28 mouse cellular contexts compared by ENCODE assay signal in genomic region chr1:74747335-74747734, GRCm38 (mm10). TPM values are rescaled to one million over a fixed set of nuclear protein-coding genes. Genes with fewer than 3 reads are reported as not detected.
DNase-seq lines count a peak whose midpoint lies in the region; ATAC-seq and TF ChIP-seq lines count a peak whose summit lies in the region.
"Had no signal": no experiment of that assay in that cellular context is flagged by ENCODE, and none has a peak within 500 bp of the region (broad histone marks: within the 10 kb centered on the region; RNA-seq: fewer than 3 reads in every experiment).

No protein-coding gene starts in this region.

- H3K27me3 ChIP-seq in kidney, embryonic 14.5 days (ENCODE audit: control insufficient read depth, insufficient read depth, low read length) = peaks cover 3% of the 10 kb centered on the region; the same call in 1 of the 2 replicates
- peaks cover 16% of the 10 kb centered on the region; the same call in 1 of the 2 replicates for H3K27me3 ChIP-seq in stomach, embryonic 15.5 days (replicated peaks)
- no peaks in the 10 kb centered on the region for H3K27me3 ChIP-seq in stomach, postnatal 0 days (ENCODE audit: control insufficient read depth, insufficient read depth, low read length)

- H3K4me2 ChIP-seq in kidney, embryonic 14.5 days (replicated peaks; ENCODE audit: low read depth, low read length) = no peak overlapping the region
- no peak overlapping the region for H3K4me2 ChIP-seq in stomach, embryonic 15.5 days
- H3K4me2 ChIP-seq in stomach, postnatal 0 days (replicated peaks; ENCODE audit: low read depth) = no peak overlapping the region
- H3K4me2 ChIP-seq: embryonic facial prominence, embryonic 13.5 days; hindbrain, embryonic 15.5 days; liver, embryonic 12.5 days; lung, embryonic 14.5 days; midbrain, embryonic 13.5 days had no signal

- 72% methylated on average over 5 of the region's 5 CpGs for WGBS in kidney, embryonic 14.5 days
- 67% methylated on average over 5 of the region's 5 CpGs for WGBS in stomach, embryonic 15.5 days
- WGBS in stomach, postnatal 0 days = 53% methylated on average over 5 of the region's 5 CpGs

- 0 out of 2 replicates have a peak, but pooled peaks cover 3% of the 10 kb centered on the region for H3K4me1 ChIP-seq in kidney, embryonic 14.5 days (ENCODE audit: control insufficient read depth, insufficient read depth, low read length)
- H3K4me1 ChIP-seq in stomach, embryonic 15.5 days = peaks cover 4% of the 10 kb centered on the region; the same call in 1 of the 2 replicates
- 0 out of 2 replicates have a peak, but pooled peaks cover 4% of the 10 kb centered on the region for H3K4me1 ChIP-seq in stomach, postnatal 0 days (replicated peaks; ENCODE audit: control insufficient read depth, insufficient read depth)
- H3K4me1 ChIP-seq: hindbrain, embryonic 15.5 days had no signal

- intact Hi-C loops in gastrocnemius, postnatal 14 days (cut with DNase I; ENCODE audit: low total_unique reads) = no loop called here

- no peak for DNase-seq in kidney, postnatal 36 days
- no peak for DNase-seq in stomach, postnatal 0 days (ENCODE audit: low spot score)
- DNase-seq in gastrocnemius, postnatal 14 days = peak; percentile 60
- DNase-seq in skeletal muscle tissue, adult 2 months (ENCODE audit: low read depth, low spot score) = peak; percentile 90
- no peak for DNase-seq in liver
- DNase-seq in layer of hippocampus, adult 18-20 months (ENCODE audit: low spot score in 2 of 2) = no peak
- DNase-seq: adrenal gland, postnatal 10 days; cerebellum, adult 18-20 months; cerebellum, postnatal 14 days; heart, postnatal 14 days; kidney, adult 9 months; left cerebral cortex, postnatal 4 days; lung, embryonic 14.5 days had no signal

- H3K36me3 ChIP-seq in kidney, embryonic 14.5 days (ENCODE audit: control insufficient read depth, insufficient read depth, low read length) = no peaks in the 10 kb centered on the region
- no peaks in the 10 kb centered on the region for H3K36me3 ChIP-seq in stomach, embryonic 15.5 days
- no peaks in the 10 kb centered on the region for H3K36me3 ChIP-seq in stomach, postnatal 0 days (ENCODE audit: control insufficient read depth, insufficient read depth, low read length)
- H3K36me3 ChIP-seq: embryonic facial prominence, embryonic 13.5 days; hindbrain, embryonic 15.5 days; liver, embryonic 12.5 days; midbrain, embryonic 13.5 days had no signal

- no peaks in the 10 kb centered on the region for H3K9me3 ChIP-seq in kidney, embryonic 14.5 days (ENCODE audit: control insufficient read depth, low read length)
- no peaks in the 10 kb centered on the region for H3K9me3 ChIP-seq in stomach, embryonic 15.5 days
- H3K9me3 ChIP-seq in stomach, postnatal 0 days (ENCODE audit: control insufficient read depth, low read length) = no peaks in the 10 kb centered on the region
- H3K9me3 ChIP-seq: embryonic facial prominence, embryonic 13.5 days; hindbrain, embryonic 15.5 days; liver, embryonic 12.5 days; midbrain, embryonic 13.5 days had no signal

- no peak overlapping the region for H3K27ac ChIP-seq in kidney, embryonic 14.5 days (ENCODE audit: low read depth, low read length)
- H3K27ac ChIP-seq in stomach, embryonic 15.5 days = no peak overlapping the region
- no peak overlapping the region for H3K27ac ChIP-seq in stomach, postnatal 0 days (replicated peaks)
- H3K27ac ChIP-seq: embryonic facial prominence, embryonic 13.5 days; hindbrain, embryonic 15.5 days; left cerebral cortex, adult 2 months; liver, embryonic 12.5 days; midbrain, embryonic 13.5 days had no signal

- no peak overlapping the region for H3K9ac ChIP-seq in kidney, embryonic 14.5 days (ENCODE audit: low read depth, low read length)
- H3K9ac ChIP-seq in stomach, embryonic 15.5 days = no peak overlapping the region
- no peak overlapping the region for H3K9ac ChIP-seq in stomach, postnatal 0 days (ENCODE audit: low read length)
- H3K9ac ChIP-seq: embryonic facial prominence, embryonic 13.5 days; hindbrain, embryonic 15.5 days; liver, embryonic 12.5 days; lung, embryonic 14.5 days; midbrain, embryonic 13.5 days had no signal

- H3K4me3 ChIP-seq in kidney, embryonic 14.5 days (ENCODE audit: low read length) = no peak overlapping the region
- H3K4me3 ChIP-seq in stomach, embryonic 15.5 days (replicated peaks) = no peak overlapping the region
- no peak overlapping the region for H3K4me3 ChIP-seq in stomach, postnatal 0 days (ENCODE audit: low read depth, low read length)
- H3K4me3 ChIP-seq: embryonic facial prominence, embryonic 13.5 days; hindbrain, embryonic 15.5 days; left cerebral cortex, adult 2 months; liver, embryonic 12.5 days; midbrain, embryonic 13.5 days had no signal

- ATAC-seq in kidney, embryonic 14.5 days (ENCODE audit: low FRiP score, low TSS enrichment) = 0 out of 2 replicates have a peak, but pooled peaks have one; percentile 14
- 0 out of 2 replicates have a peak, but pooled peaks have one; percentile 28 for ATAC-seq in stomach, embryonic 15.5 days (ENCODE audit: insufficient read depth, low FRiP score, low read depth)
- ATAC-seq in stomach, postnatal 0 days (ENCODE audit: low FRiP score, low TSS enrichment) = no peak; the same call in 1 of the 2 replicates
- ATAC-seq: forebrain, embryonic 16.5 days; liver, embryonic 12.5 days; midbrain, embryonic 13.5 days had no signal

- no peak for TF ChIP-seq CTCF in stomach, postnatal 0 days (IDR thresholded peaks at IDR 0.05; ENCODE audit: low read depth)

- TF ChIP-seq EP300 in stomach, postnatal 0 days (optimal IDR thresholded peaks at IDR 0.05) = no peak

RNA-seq across cellular contexts. Expression of gene Prkag3, which starts 1.7 kb away (rescaled TPM):
- polyA plus RNA-seq in kidney, embryonic 14.5 days (2014; fragmentation: Nextera tagmentation; extraction: Ambion mirVana) = 0.13 and 0.15 TPM in 2 replicates
- polyA plus RNA-seq in stomach, embryonic 15.5 days (2015; fragmentation: Nextera tagmentation; extraction: Ambion mirVana) = 0.28 and 0.36 TPM in 2 replicates
- 0.25 and 0.29 TPM in 2 replicates for polyA plus RNA-seq in stomach, postnatal 0 days (2015; fragmentation: Nextera tagmentation; extraction: Ambion mirVana)
- 100 to 1,000 TPM in 1 of 2 experiments, 10 to 100 TPM in 1; 76.2 to 109 TPM for total RNA-seq in gastrocnemius, postnatal 14 days (2021)
- total RNA-seq in layer of hippocampus, adult 18-20 months (2021) = under 1 TPM; 0.28 to 0.30 TPM
- total RNA-seq: granulocyte monocyte progenitor cell, adult 5-6 weeks; layer of hippocampus, postnatal 10 days; left cerebral cortex, adult 2 months; left cerebral cortex, postnatal 4 days; megakaryocyte, adult 5-6 weeks; MEL; monocyte, adult 5-6 weeks had no signal
- polyA plus RNA-seq: forebrain, embryonic 16.5 days; hindbrain, embryonic 15.5 days; liver, embryonic 12.5 days; neural tube, embryonic 11.5 days had no signal

RNA-seq across cellular contexts. Expression of gene Wnt6, which starts 24.4 kb away (rescaled TPM):
- polyA plus RNA-seq in kidney, embryonic 14.5 days (2014; fragmentation: Nextera tagmentation; extraction: Ambion mirVana) = 3.1 and 3.4 TPM in 2 replicates
- polyA plus RNA-seq in stomach, embryonic 15.5 days (2015; fragmentation: Nextera tagmentation; extraction: Ambion mirVana) = 1.4 and 1.8 TPM in 2 replicates
- polyA plus RNA-seq in stomach, postnatal 0 days (2015; fragmentation: Nextera tagmentation; extraction: Ambion mirVana) = 3.6 and 4.8 TPM in 2 replicates
- total RNA-seq in gastrocnemius, postnatal 14 days (2021) = 1 to 10 TPM in 1 of 2 experiments, under 1 TPM in 1; 0.49 to 1.7 TPM
- under 1 TPM; 0.35 to 0.46 TPM for total RNA-seq in layer of hippocampus, adult 18-20 months (2021)
- total RNA-seq: MEL had no signal

RNA-seq across cellular contexts. Expression of gene Cyp27a1, which starts 34.0 kb away (rescaled TPM):
- 6.3 and 8.1 TPM in 2 replicates for polyA plus RNA-seq in kidney, embryonic 14.5 days (2014; fragmentation: Nextera tagmentation; extraction: Ambion mirVana)
- 6.1 and 7.9 TPM in 2 replicates for polyA plus RNA-seq in stomach, embryonic 15.5 days (2015; fragmentation: Nextera tagmentation; extraction: Ambion mirVana)
- polyA plus RNA-seq in stomach, postnatal 0 days (2015; fragmentation: Nextera tagmentation; extraction: Ambion mirVana) = 8.8 and 11.3 TPM in 2 replicates
- 10 to 100 TPM in 1 of 2 experiments, 1 to 10 TPM in 1; 9.9 to 22.2 TPM for total RNA-seq in gastrocnemius, postnatal 14 days (2021)
- total RNA-seq in layer of hippocampus, adult 18-20 months (2021) = 1 to 10 TPM; 4.8 to 5.2 TPM
- total RNA-seq: MEL had no signal

RNA-seq across cellular contexts. Expression of gene Wnt10a, which starts 44.0 kb away (rescaled TPM):
- 0.70 and 0.91 TPM in 2 replicates for polyA plus RNA-seq in kidney, embryonic 14.5 days (2014; fragmentation: Nextera tagmentation; extraction: Ambion mirVana)
- polyA plus RNA-seq in stomach, embryonic 15.5 days (2015; fragmentation: Nextera tagmentation; extraction: Ambion mirVana) = 2.6 and 3.5 TPM in 2 replicates
- polyA plus RNA-seq in stomach, postnatal 0 days (2015; fragmentation: Nextera tagmentation; extraction: Ambion mirVana) = 8.7 and 10.6 TPM in 2 replicates
- under 1 TPM in 1 of 2 experiments, not detected in 1; 0.10 TPM for total RNA-seq in gastrocnemius, postnatal 14 days (2021)
- total RNA-seq in layer of hippocampus, adult 18-20 months (2021) = 1 to 10 TPM; 3.4 to 3.7 TPM
- total RNA-seq: granulocyte monocyte progenitor cell, adult 5-6 weeks; heart, postnatal 14 days; megakaryocyte, adult 5-6 weeks; MEL; monocyte, adult 5-6 weeks had no signal
- polyA plus RNA-seq: heart, embryonic 11.5 days; liver, embryonic 12.5 days; lung, embryonic 14.5 days had no signal

Comparison
In these comparisons a context has a peak if more than half of its experiments do, and no peak if none do; other contexts are left out.
1. DNase-seq: peak in gastrocnemius, postnatal 14 days (single experiment) and skeletal muscle tissue, adult 2 months (single experiment); none in kidney, postnatal 36 days (0 of 2), stomach, postnatal 0 days (single experiment), liver (single experiment) and layer of hippocampus, adult 18-20 months (0 of 2).